Mouse (Mus musculus): ENCODE results near the gene Gmeb2.

DNA sequence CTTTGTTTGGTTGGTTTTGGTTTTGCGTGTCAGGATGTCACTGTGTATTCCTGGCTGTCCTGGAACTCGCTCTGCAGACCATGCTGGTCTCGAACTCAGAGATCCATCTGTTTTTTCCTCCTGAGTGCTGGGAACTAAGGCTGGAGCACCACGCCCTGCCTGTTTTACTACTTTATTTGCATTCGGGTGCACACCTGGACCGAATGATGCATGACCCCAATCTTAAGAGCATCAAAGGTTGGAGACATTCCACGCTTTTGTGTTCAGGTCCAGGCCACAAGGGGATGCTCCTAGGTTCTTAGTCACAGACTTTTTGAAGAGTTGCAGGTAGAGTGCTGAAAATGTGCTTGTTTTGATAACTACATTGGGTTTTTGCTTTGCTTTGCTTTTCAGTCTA lies 32.3 kb upstream of the Gmeb2 start:
- TF ChIP-seq CTCF (IDR thresholded peaks at IDR 0.05; ENCODE audit: control insufficient read depth, insufficient read depth, insufficient read length), result no peak
- TF ChIP-seq USF1 (IDR thresholded peaks at IDR 0.05; ENCODE audit: low read depth), result no peak
- TF ChIP-seq MYOG (IDR thresholded peaks at IDR 0.05; ENCODE audit: control insufficient read depth, extremely low read depth, insufficient read length), result no peak
- no peak for TF ChIP-seq FOSL1 (IDR thresholded peaks at IDR 0.05; ENCODE audit: insufficient read depth, low read length, poor library complexity, severe bottlenecking)
